Mouse (Mus musculus) lung, postnatal 0 days (tissue): ENCODE results near the gene Cdc42ep1. TPM values are rescaled to one million over a fixed set of nuclear protein-coding genes. Genes with fewer than 3 reads are reported as not detected.
"Not testable (repeated sequence)": the region's sequence is repeated elsewhere in the genome, so short reads cannot be mapped to it uniquely, and the experiment has no call there.

ENCODE experiments used
- ATAC-seq: fragments of 200-750 bp; cut with Nextera tagmentation; 2 replicates; pipeline ENCODE4 v1.8.0; 2017; ENCODE audit warnings: moderate library complexity
- DNase-seq: peaks from one replicate; pipeline ENCODE4 v3.0.0-alpha.2; 2016; ENCODE audit warnings: low spot score
- H3K27ac ChIP-seq: fragments of 300-500 bp; sonication (generic); 2 replicates; pipeline ENCODE4 v1.5.1; 2014; ENCODE audit warnings: antibody characterized with exemption, mild to moderate bottlenecking, low read length, mixed read lengths
- H3K27me3 ChIP-seq: fragments of 300-500 bp; sonication (generic); replicated peaks from 2 replicates; pipeline ENCODE4 v1.6.1; 2014; ENCODE audit warnings: low read length, mixed read lengths; ENCODE audit not compliant: insufficient read depth
- H3K36me3 ChIP-seq: fragments of 300-500 bp; sonication (generic); 2 replicates; pipeline ENCODE4 v1.6.1; 2014; ENCODE audit warnings: low read length, mixed read lengths; ENCODE audit not compliant: insufficient read depth
- H3K4me1 ChIP-seq: fragments of 300-500 bp; sonication (generic); 2 replicates; pipeline ENCODE4 v1.6.1; 2014; ENCODE audit warnings: antibody characterized with exemption, low read depth, low read length, mixed read lengths; ENCODE audit not compliant: insufficient read depth
- H3K4me2 ChIP-seq: fragments of 300-500 bp; sonication (generic); replicated peaks from 2 replicates; pipeline ENCODE4 v1.6.1; 2014; ENCODE audit warnings: low read depth, mild to moderate bottlenecking, low read length, moderate library complexity, mixed read lengths
- H3K4me3 ChIP-seq: fragments of 300-500 bp; sonication (generic); 2 replicates; pipeline ENCODE4 v1.5.1; 2014; ENCODE audit warnings: low read depth, low read length
- H3K9ac ChIP-seq: fragments of 300-500 bp; sonication (generic); replicated peaks from 2 replicates; pipeline ENCODE4 v1.6.1; 2014; ENCODE audit warnings: low read depth, mild to moderate bottlenecking
- H3K9me3 ChIP-seq: fragments of 300-500 bp; sonication (generic); 2 replicates; pipeline ENCODE4 v1.6.1; 2016; ENCODE audit warnings: low read length, mixed read lengths
- CTCF ChIP-seq: IDR thresholded peaks from 2 replicates; pipeline ENCODE4 v1.5.1; 2016; ENCODE audit warnings: antibody characterized with exemption, mild to moderate bottlenecking
- EP300 ChIP-seq: IDR thresholded peaks from 2 replicates; pipeline ENCODE4 v1.6.1; 2016; ENCODE audit warnings: antibody characterized with exemption, mild to moderate bottlenecking, control low read depth
- WGBS: fragments of 180-500 bp; shearing (Covaris S2); extraction: QIAGEN DNeasy Blood & Tissue Kit; methylation state at CpG from one replicate; pipeline ENCODE4 v1.1.7; 2014; 5-methylcytosine and 5-hydroxymethylcytosine counted together
- polyA plus RNA-seq: library from polyadenylated mRNA; unstranded; fragments of >200 nt; fragmentation: Nextera tagmentation; extraction: Ambion mirVana; gene quantifications from 2 replicates; pipeline ENCODE4 v1.2.1, GENCODE M21; 2015

Cdc42ep1 gene
- polyA plus RNA-seq, 1 experiment from 2014 or later, result 109 TPM

DNA sequence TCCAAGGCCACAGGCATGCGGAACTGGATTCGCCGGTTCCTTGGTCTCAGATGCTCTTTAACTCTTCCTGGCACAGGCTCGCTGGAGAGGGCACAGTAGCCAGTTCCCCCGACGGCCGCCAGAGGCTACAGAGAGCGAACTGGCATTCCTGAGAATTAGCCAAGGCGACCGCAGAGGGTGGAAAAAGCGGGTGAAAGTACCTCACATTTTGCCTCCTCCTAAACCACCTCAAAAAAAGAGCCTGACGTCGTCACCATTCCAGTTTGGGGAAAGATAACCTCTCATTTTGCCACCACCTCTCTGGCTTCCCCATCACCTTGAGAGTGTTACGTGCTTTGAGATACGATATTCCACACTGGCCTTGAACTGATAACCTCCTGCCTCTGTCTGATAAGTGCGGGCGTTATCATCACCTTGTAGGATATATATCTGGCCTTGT, 33.9 kb downstream of the Cdc42ep1 start:
- 0 out of 2 replicates have a peak, but pooled peaks cover 4% of the 10 kb centered on the region for H3K36me3 ChIP-seq
- H3K9ac ChIP-seq, result peak overlapping the region; percentile 36
- peaks cover 21% of the 10 kb centered on the region; the same call in 1 of the 2 replicates for H3K4me1 ChIP-seq
- no peaks in the 10 kb centered on the region for H3K27me3 ChIP-seq
- peak; percentile 97 for DNase-seq
- H3K9me3 ChIP-seq, result no peaks in the 10 kb centered on the region
- H3K4me3 ChIP-seq, result peak overlapping the region; percentile 79
- H3K27ac ChIP-seq, result peak overlapping the region; percentile 100
- 2% methylated on average over 17 of the region's 17 CpGs for WGBS
- peak; percentile 47 for ATAC-seq
- TF ChIP-seq CTCF (peak; percentile 86), EP300 (no peak; the same call in none of the 2 replicates)
- peak overlapping the region; percentile 78 for H3K4me2 ChIP-seq

DNA sequence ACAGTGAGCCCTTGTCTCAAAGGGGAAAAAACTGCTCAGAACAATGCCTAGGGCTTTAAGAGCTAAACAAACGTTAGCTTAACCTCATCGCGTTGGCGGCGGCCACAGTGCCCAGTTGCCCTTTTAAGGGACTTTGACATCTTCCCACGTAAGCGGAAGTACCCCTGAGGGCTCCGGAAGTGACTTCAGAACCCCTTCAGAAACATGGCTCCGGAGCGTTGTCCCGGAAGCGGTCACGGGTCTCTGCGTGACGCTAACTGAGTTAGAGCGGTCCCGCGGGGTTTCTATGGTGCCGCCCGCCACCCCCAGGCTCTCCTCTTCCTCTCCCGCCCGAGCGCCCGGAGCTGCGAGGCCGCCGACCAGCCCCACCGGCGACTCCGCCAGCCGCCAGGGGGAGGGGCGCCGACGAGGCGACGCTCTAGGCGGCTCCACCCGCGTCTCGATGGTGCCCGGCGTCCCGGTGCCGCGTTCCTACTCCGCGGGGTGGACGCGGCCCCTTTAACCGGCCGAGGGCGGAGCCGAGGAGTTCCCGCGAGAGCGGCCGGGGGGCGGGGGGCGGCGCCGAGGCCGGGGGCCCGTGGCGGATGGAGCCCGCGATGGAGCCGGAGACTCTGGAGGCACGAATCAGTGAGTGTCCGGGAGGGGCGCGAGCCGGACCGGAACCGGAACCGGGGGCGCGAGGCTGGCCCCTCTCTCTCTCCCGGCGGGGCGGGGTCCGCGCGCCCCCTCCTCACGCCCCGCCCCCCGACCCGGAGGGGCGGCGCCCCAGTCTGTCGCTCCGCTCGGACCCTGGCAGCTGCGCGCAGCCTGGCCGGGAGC, 34.8 kb downstream of the Cdc42ep1 start, which contains the start of gene Gga1:
Gga1 (plus strand) TSS at position 200 of the 819 bp plus-strand sequence.
- H3K36me3 ChIP-seq, result 0 out of 2 replicates have a peak, but pooled peaks cover 13% of the 10 kb centered on the region
- H3K4me1 ChIP-seq, result peaks cover 21% of the 10 kb centered on the region; the same call in 1 of the 2 replicates
- H3K9me3 ChIP-seq, result no peaks in the 10 kb centered on the region
- peak within 1 kb of the TSS; percentile 78 for H3K4me2 ChIP-seq
- no peaks in the 10 kb centered on the region for H3K27me3 ChIP-seq
- under 1% methylated on average over 53 of the region's 95 CpGs for WGBS
- H3K4me3 ChIP-seq, result peak within 1 kb of the TSS; percentile 79
- peak; percentile 85 for ATAC-seq
- peak; percentile 35 for TF ChIP-seq CTCF
- peak; percentile 65 for TF ChIP-seq EP300
- peak; percentile 97 for DNase-seq
- peak within 1 kb of the TSS; percentile 89 for H3K9ac ChIP-seq
- peak within 1 kb of the TSS; percentile 100 for H3K27ac ChIP-seq

DNA sequence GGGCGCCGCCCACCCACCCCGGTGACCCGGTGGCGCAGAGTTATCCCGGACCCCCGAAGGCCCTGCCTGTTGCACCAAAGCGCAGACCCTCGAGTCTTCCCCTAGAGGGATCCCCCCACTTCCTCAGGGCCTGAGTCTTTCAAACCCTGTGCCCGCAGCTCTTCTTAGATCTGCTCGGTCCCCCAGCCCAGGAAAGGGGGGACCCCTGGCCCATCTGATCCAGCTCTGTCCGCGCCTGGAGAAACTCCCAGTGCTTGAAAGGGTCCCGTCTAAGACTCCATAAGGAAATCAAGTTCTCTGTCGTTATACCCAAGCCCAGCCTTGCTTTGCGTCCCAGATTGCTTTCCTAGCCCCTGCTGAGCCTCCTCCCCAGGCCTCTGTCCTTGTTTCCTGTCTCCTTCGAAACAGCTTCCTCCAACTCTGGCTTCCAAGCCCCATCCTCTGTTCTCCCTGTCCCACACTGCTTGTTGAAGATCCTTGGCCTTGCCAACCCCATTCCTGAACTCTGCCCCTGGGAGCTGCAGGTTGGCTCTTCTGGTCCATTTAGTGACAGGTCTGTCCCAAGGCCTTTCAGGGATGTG, 35.5 kb downstream of the Cdc42ep1 start:
- peak; percentile 50 for DNase-seq
- ATAC-seq, result no peak
- Histone ChIP-seq H3K27me3 (no peaks in the 10 kb centered on the region), H3K4me2 (peak overlapping the region; percentile 78), H3K27ac (peak overlapping the region; percentile 100), H3K9ac (peak overlapping the region; percentile 89), H3K4me1 (peaks cover 21% of the 10 kb centered on the region; the same call in 1 of the 2 replicates), H3K36me3 (peaks cover 20% of the 10 kb centered on the region; the same call in 1 of the 2 replicates), H3K4me3 (peak overlapping the region; percentile 79), H3K9me3 (no peaks in the 10 kb centered on the region)
- WGBS, result 1% methylated on average over 16 of the region's 17 CpGs
- TF ChIP-seq EP300 (no peak), CTCF (no peak; the same call in 1 of the 2 replicates)

DNA sequence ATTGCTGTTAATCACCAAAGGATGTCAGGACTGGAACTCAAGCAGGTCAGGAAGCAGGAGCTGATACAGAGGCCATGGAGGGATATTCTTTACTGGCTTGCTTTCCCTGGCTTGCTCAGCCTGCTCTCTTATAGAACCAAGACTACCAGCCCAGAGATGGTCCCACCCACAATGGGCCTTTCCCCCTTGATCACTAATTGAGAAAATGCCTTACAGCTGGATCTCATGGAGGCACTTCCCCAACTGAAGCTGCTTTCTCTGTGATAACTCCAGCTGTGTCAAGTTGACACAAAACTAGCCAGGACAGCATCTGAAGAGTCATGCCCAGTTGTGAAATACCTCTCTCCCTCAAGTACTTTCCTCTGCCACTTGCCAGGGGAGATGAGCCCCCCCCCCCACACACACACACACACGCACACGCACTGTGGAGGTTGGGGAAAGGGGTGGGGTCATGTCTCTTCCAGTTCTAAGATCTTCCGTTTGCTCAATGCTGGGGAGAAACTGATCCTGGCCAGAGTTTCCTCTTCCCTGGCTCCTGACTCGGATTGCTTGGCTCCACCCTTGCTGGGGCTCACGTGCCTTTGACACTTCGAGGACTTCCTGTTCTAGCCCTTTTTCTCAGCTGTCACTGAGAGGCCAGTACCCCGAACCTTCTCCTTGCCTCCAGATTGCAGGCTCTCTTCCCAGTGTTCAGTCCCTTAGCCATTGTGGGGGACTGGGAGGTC, 36.5 kb downstream of the Cdc42ep1 start:
- Histone ChIP-seq H3K27ac (peak overlapping the region; percentile 71), H3K36me3 (peaks cover 31% of the 10 kb centered on the region; the same call in 1 of the 2 replicates), H3K4me1 (peaks cover 21% of the 10 kb centered on the region; the same call in 1 of the 2 replicates), H3K4me2 (0 out of 2 replicates have a peak overlapping the region, but pooled peaks have one; percentile 6)
- TF ChIP-seq EP300, result peak; percentile 30
- H3K4me3 ChIP-seq, H3K9me3 ChIP-seq, H3K9ac ChIP-seq, H3K27me3 ChIP-seq: not testable (repeated sequence)
- ATAC-seq (peak; percentile 17), DNase-seq (peak; percentile 93)
- WGBS, result 2% methylated on average over 7 of the region's 7 CpGs

DNA sequence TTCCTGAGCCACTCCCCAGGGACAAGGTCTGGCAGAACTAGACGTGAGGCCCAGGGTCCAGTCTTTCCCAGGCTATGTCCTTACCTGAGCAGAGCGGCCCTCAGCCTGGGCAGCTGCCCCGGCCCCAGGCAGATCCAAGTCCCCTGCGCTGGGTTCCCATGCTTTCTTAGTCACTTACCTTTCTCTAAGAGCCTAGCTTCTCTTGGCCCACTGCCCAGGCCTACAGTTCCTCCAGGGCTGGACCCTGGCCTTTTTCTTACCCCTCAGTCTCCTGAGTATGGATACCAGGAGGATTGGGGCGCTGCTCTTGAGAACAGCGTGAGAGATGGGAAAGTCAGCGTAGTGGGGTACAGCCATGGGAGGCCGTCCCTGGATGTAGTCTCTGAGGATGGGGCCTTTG, 38.0 kb downstream of the Cdc42ep1 start:
- DNase-seq (no peak), ATAC-seq (no peak)
- Histone ChIP-seq H3K4me3 (no peak overlapping the region), H3K9ac (no peak overlapping the region), H3K4me2 (no peak overlapping the region), H3K4me1 (peaks cover 21% of the 10 kb centered on the region; the same call in 1 of the 2 replicates), H3K9me3 (no peaks in the 10 kb centered on the region), H3K36me3 (peaks cover 43% of the 10 kb centered on the region), H3K27ac (no peak overlapping the region), H3K27me3 (no peaks in the 10 kb centered on the region)
- TF ChIP-seq EP300 (no peak), CTCF (no peak)
- 83% methylated on average over 8 of the region's 8 CpGs for WGBS

DNA sequence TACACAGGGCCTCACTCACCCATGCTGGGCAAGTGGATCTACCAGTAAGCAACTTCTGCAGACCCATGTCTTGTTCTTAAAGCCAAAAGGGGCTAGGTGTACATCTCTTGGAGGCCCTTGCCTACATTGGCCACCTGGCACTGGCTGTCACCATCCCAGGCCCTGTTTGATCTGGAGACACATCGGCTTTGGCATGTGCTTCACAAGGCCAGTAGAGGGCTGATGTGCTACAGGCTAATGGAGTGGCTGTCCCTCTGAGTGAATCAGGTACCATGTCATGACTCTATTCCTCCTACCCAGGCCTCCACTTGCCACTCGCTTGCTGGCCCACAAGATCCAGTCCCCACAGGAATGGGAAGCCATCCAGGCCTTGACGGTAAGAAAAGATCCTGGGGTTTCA, 39.4 kb downstream of the Cdc42ep1 start:
- H3K4me1 ChIP-seq, result peaks cover 16% of the 10 kb centered on the region; the same call in 1 of the 2 replicates
- DNase-seq (no peak), ATAC-seq (no peak)
- peaks cover 54% of the 10 kb centered on the region for H3K36me3 ChIP-seq
- TF ChIP-seq EP300 (no peak), CTCF (peak; percentile 41)
- no peak overlapping the region for H3K9ac ChIP-seq
- H3K4me3 ChIP-seq, result no peak overlapping the region
- H3K9me3 ChIP-seq, result no peaks in the 10 kb centered on the region
- WGBS, result 82% methylated on average over 3 of the region's 3 CpGs
- no peaks in the 10 kb centered on the region for H3K27me3 ChIP-seq
- no peak overlapping the region for H3K27ac ChIP-seq
- no peak overlapping the region for H3K4me2 ChIP-seq
